In genomic region chr13:101233843-101234281, GRCm38 (mm10) we compare ENCODE assay signal across 9 mouse cellular contexts.
DNase-seq lines count a peak whose midpoint lies in the region; ATAC-seq and TF ChIP-seq lines count a peak whose summit lies in the region.
"Had no signal": no experiment of that assay in that cellular context is flagged by ENCODE, and none has a peak within 500 bp of the region (broad histone marks: within the 10 kb centered on the region; RNA-seq: fewer than 3 reads in every experiment).

No protein-coding gene starts in this region.

- H3K36me3 ChIP-seq in hindbrain, embryonic 11.5 days (ENCODE audit: control insufficient read depth, insufficient read depth, low read length): no peaks in the 10 kb centered on the region

- no peaks in the 10 kb centered on the region for H3K27me3 ChIP-seq in hindbrain, embryonic 11.5 days (ENCODE audit: control insufficient read depth, insufficient read depth, low read length)

- 26% methylated on average over 5 of the region's 5 CpGs for WGBS in hindbrain, embryonic 11.5 days

- peak overlapping the region; percentile 92 for H3K27ac ChIP-seq in layer of hippocampus, adult 2 months
- no peak overlapping the region for H3K27ac ChIP-seq in hindbrain, embryonic 11.5 days (ENCODE audit: low read depth, low read length)
- H3K27ac ChIP-seq: liver, embryonic 14.5 days had no signal

- peak; percentile 83 for ATAC-seq in hindbrain, embryonic 11.5 days (ENCODE audit: low FRiP score)
- no peak for ATAC-seq in megakaryocyte-erythroid progenitor cell, adult 5-6 weeks (replicated peaks; ENCODE audit: low FRiP score, low TSS enrichment, poor library complexity, severe bottlenecking)

- H3K4me1 ChIP-seq in hindbrain, embryonic 11.5 days (replicated peaks; ENCODE audit: control insufficient read depth, insufficient read depth, low read length): peaks cover 2% of the 10 kb centered on the region; the same call in 1 of the 2 replicates

- TF ChIP-seq CTCF in layer of hippocampus, adult 2 months (conservative IDR thresholded peaks at IDR 0.05): no peak

- no peaks in the 10 kb centered on the region for H3K9me3 ChIP-seq in hindbrain, embryonic 11.5 days (ENCODE audit: control insufficient read depth, low read length)

- DNase-seq in layer of hippocampus, adult 2 months (ENCODE audit: low spot score in 2 of 2): no peak
- no peak for DNase-seq in layer of hippocampus, adult 9-10 months (ENCODE audit: low spot score)
- DNase-seq in embryo, embryonic 10.5 days (ENCODE audit: low spot score): peak; percentile 14
- peak; percentile 38 for DNase-seq in hindbrain, embryonic 11.5 days (ENCODE audit: low spot score)
- DNase-seq in mesoderm, embryonic 11.5 days (ENCODE audit: low read depth, low spot score): peak; percentile 48
- no peak for DNase-seq in gastrocnemius, adult 18-20 months (ENCODE audit: low spot score)
- no peak for DNase-seq in frontal cortex, adult 2 months (ENCODE audit: extremely low spot score in 1 of 2, low spot score in 1 of 2)

- H3K4me2 ChIP-seq in hindbrain, embryonic 11.5 days (replicated peaks; ENCODE audit: low read depth, low read length): peak overlapping the region; percentile 1; the same call in 1 of the 2 replicates

- H3K4me3 ChIP-seq in layer of hippocampus, adult 2 months: peak overlapping the region; percentile 46
- H3K4me3 ChIP-seq in hindbrain, embryonic 11.5 days (ENCODE audit: low read depth, low read length): no peak overlapping the region

- H3K9ac ChIP-seq in hindbrain, embryonic 11.5 days (ENCODE audit: low read depth, low read length): no peak overlapping the region
- H3K9ac ChIP-seq: liver, embryonic 14.5 days had no signal

Comparison
In these comparisons a context has a peak if more than half of its experiments do, and no peak if none do; other contexts are left out.
1. DNase-seq: peak in embryo, embryonic 10.5 days (single experiment), hindbrain, embryonic 11.5 days (single experiment) and mesoderm, embryonic 11.5 days (single experiment); none in layer of hippocampus, adult 2 months (0 of 2), layer of hippocampus, adult 9-10 months (single experiment), gastrocnemius, adult 18-20 months (single experiment) and frontal cortex, adult 2 months (0 of 2).